Mouse (Mus musculus) C2C12 (cell line): ENCODE data around the gene Eno2.
A peak's percentile ranks its signal among the peaks of the same experiment; 100 is the strongest.

Experiments used
- CEBPB ChIP-seq: IDR thresholded peaks from one replicate; pipeline ENCODE4 v1.6.1; 2011; ENCODE audit warnings: low read depth, mild to moderate bottlenecking, control low read depth, moderate library complexity
- CTCF ChIP-seq: IDR thresholded peaks from one replicate; pipeline ENCODE4 v1.5.1; 2011; ENCODE audit not compliant: control insufficient read depth, insufficient read depth, insufficient read length
- FOSL1 ChIP-seq: IDR thresholded peaks from one replicate; pipeline ENCODE4 v1.8.0; 2011; ENCODE audit warnings: mild to moderate bottlenecking, low read length; ENCODE audit not compliant: poor library complexity, insufficient read depth, severe bottlenecking
- MAX ChIP-seq: IDR thresholded peaks from one replicate; pipeline ENCODE4 v1.6.1; 2011; ENCODE audit warnings: mild to moderate bottlenecking, control low read depth
- MYOD1 ChIP-seq: IDR thresholded peaks from one replicate; pipeline ENCODE4 v1.6.1; 2011; ENCODE audit warnings: low read depth; ENCODE audit not compliant: control insufficient read depth, insufficient read length
- MYOG ChIP-seq: IDR thresholded peaks from one replicate; pipeline ENCODE4 v1.6.1; 2011; ENCODE audit not compliant: control insufficient read depth, insufficient read length; ENCODE audit errors: extremely low read depth
- USF1 ChIP-seq: IDR thresholded peaks from one replicate; pipeline ENCODE4 v1.6.1; 2011; ENCODE audit warnings: low read depth, mild to moderate bottlenecking, control low read depth, moderate library complexity

- no peak for TF ChIP-seq CTCF
- TF ChIP-seq USF1 = no peak
- TF ChIP-seq CEBPB = no peak
- TF ChIP-seq MYOD1 = peak; percentile 48
- peak; percentile 40 for TF ChIP-seq MAX
- TF ChIP-seq MYOG = no peak
- no peak for TF ChIP-seq FOSL1
These were observed 39.0 kb upstream of the Eno2 start, which contains the start of gene Spsb2 for GRCm38 (mm10) chr6:124808358-124809012.
